Mouse (Mus musculus): ENCODE measurements around the gene Hikeshi. TPM values are rescaled to one million over a fixed set of nuclear protein-coding genes. Genes with fewer than 3 reads are reported as not detected.

The Hikeshi gene
- 8.7 and 11.4 TPM in 2 replicates for polyA plus RNA-seq (2012; ENCODE audit: low replicate concordance)

GRCm38 (mm10) chr7:89940571-89941463 lies at the start of gene Hikeshi:
TSS of gene Hikeshi (minus strand) at chr7:89941204.

GRCm38 (mm10) chr7:89980485-89981422 lies 39.8 kb upstream of the Hikeshi start, which contains the start of gene Eed:
TSS of gene Eed (minus strand) at chr7:89980983.

GRCm38 (mm10) chr7:89903442-89904343 lies 37.3 kb downstream of the Hikeshi start, which contains the start of gene Ccdc81:
TSS of gene Ccdc81 (minus strand) at chr7:89903629.

Other genes with a start within 250 kb of the Hikeshi start
- not detected in 2 replicates for gene Ccdc81, start 37.6 kb downstream of the Hikeshi start, polyA plus RNA-seq (2012; ENCODE audit: low replicate concordance)
- gene Eed, start 39.8 kb upstream of the Hikeshi start, polyA plus RNA-seq (2012; ENCODE audit: low replicate concordance): 35.9 and 49.1 TPM in 2 replicates
- gene Picalm, start 189.0 kb upstream of the Hikeshi start, polyA plus RNA-seq (2012; ENCODE audit: low replicate concordance): 98.4 and 168 TPM in 2 replicates